Mouse (Mus musculus): ENCODE results near the gene Lmo2. TPM values are rescaled to one million over a fixed set of nuclear protein-coding genes. Genes with fewer than 3 reads are reported as not detected.

Lmo2 gene
- total and polyA plus RNA-seq, 3 experiments: 43.3 to 108 (median 63.6) TPM

DNA sequence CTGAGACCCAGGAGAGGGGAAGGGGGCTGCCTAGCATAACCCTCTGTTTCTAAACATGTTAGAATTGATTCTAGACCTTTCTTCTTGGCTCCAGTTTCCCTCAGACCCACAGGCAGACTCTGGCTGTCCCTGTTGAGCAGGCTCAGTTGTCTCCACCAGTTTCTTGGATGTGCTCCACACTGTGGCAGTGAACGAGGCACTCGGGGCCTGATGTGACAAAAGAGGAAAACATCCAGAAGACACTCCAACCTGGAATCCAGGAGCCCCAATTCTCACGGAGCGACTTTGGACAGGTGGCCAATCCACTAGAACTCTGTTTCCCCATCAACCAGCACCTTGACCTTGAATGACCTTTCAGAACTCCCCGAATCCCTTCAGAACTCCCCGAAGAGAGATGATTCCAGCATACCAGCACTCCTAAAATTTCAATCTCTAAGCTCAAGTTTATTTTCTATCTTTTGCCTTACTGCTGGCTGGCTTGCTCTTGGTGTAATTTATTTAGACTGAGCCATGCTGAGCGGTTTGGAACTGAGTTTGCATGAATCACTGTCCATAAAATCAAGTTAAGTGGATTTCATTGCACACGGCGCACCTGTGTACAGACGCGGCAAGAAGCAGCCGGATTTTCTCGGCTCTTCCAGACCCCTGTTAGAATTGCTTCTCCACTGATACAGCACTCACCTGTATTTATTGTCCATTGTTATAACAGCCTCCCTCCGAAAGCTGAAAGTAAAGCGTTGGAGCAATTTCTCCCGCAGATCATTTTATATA lies 45.1 kb upstream of the Lmo2 start:
- no peak overlapping the region for H3K9ac ChIP-seq (ENCODE audit: insufficient read depth, low read depth)
- in situ Hi-C loops (cut with MboI; ENCODE audit: low pct_ligation_motif_present, low pct_unique_long_range_greater_than_20kb, low sequenced_read_pairs): no loop called here
- peaks cover 0 to 29% of the 10 kb centered on the region in 2 experiments for H3K4me1 ChIP-seq (ENCODE audit: control insufficient read depth in 1 of 2, insufficient read depth in 2 of 2)
- H3K36me3 ChIP-seq (replicated peaks in 1 of 2; ENCODE audit: control insufficient read depth in 1 of 2, insufficient read depth in 1 of 2, low read length in 1 of 2): no peaks in the 10 kb centered on the region
- no peaks in the 10 kb centered on the region for H3K9me3 ChIP-seq (replicated peaks; ENCODE audit: low read length)
- H3K27ac ChIP-seq (ENCODE audit: insufficient read depth, low read depth): no peak overlapping the region
- dilution Hi-C loops (cut with MboI; ENCODE audit: extremely low pct_ligation_motif_present, extremely low pct_unique_long_range_greater_than_20kb, low sequenced_read_pairs): no loop called here
- H3K4me2 ChIP-seq (ENCODE audit: insufficient read depth, low read depth, poor library complexity, severe bottlenecking): no peak overlapping the region
- no peak for DNase-seq (ENCODE audit: extremely low read depth)
- no peaks in the 10 kb centered on the region for H3K79me2 ChIP-seq (replicated peaks; ENCODE audit: control insufficient read depth, extremely low read depth, insufficient read depth, poor library complexity, severe bottlenecking)
- no peak overlapping the region for H3K4me3 ChIP-seq (replicated peaks in 1 of 3; ENCODE audit: low read depth in 2 of 3, low read length in 2 of 3, poor library complexity in 1 of 3)
- TF ChIP-seq RAD21 (IDR thresholded peaks at IDR 0.05; ENCODE audit: low read depth, low read length): no peak
- TF ChIP-seq E2F4 (IDR thresholded peaks at IDR 0.05; ENCODE audit: insufficient replicate concordance, low read depth, low read length): no peak
- TF ChIP-seq CHD2 (IDR thresholded peaks at IDR 0.05; ENCODE audit: low read length): no peak
- TF ChIP-seq CTCF (conservative IDR thresholded peaks at IDR 0.05 in 1 of 2, IDR thresholded peaks at IDR 0.05 in 1 of 2; ENCODE audit: low read depth in 2 of 2, low read length in 2 of 2): no peak
- no peak for TF ChIP-seq ZNF384 (IDR thresholded peaks at IDR 0.05; ENCODE audit: low read depth, low read length)
- TF ChIP-seq NRF1 (IDR thresholded peaks at IDR 0.05; ENCODE audit: low read depth, low read length): no peak
- TF ChIP-seq NELFE (IDR thresholded peaks at IDR 0.05; ENCODE audit: low read depth, low read length): no peak
- TF ChIP-seq POLR2AphosphoS2 (IDR thresholded peaks at IDR 0.05; ENCODE audit: low read depth, low read length): no peak
- no peak for TF ChIP-seq SMC3 (IDR thresholded peaks at IDR 0.05; ENCODE audit: low read depth, low read length)
- TF ChIP-seq IRF4 (IDR thresholded peaks at IDR 0.05; ENCODE audit: low read depth, low read length): no peak
- TF ChIP-seq ZKSCAN1 (IDR thresholded peaks at IDR 0.05; ENCODE audit: borderline replicate concordance, low read depth, low read length): no peak
- no peak for TF ChIP-seq JUN (IDR thresholded peaks at IDR 0.05; ENCODE audit: insufficient read depth, low read depth, low read length)
- no peak for TF ChIP-seq RCOR1 (conservative IDR thresholded peaks at IDR 0.05; ENCODE audit: low read depth, low read length)
- no peak for TF ChIP-seq BHLHE40 (IDR thresholded peaks at IDR 0.05; ENCODE audit: low read depth, low read length)
- H3K27me3 ChIP-seq (replicated peaks): peaks cover 2% of the 10 kb centered on the region

DNA sequence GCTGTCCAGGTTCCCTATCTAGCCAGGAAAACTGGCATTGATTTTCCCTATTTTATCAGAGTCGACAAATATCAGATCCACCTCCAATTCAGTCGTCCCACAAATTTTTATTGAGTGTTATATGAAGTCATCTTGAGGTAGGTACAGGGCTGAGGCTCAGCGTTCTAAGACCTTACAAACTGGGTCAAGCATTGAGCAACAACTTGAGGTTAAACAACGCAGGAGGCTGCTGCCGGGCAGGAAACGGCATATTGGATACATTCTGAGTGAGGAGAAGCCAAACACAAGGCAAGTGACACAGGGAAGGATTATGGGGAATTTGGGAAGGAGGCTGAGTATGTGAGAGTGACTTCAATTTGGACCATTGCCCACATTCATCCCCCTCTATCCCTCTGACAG lies 44.5 kb upstream of the Lmo2 start:
- no peaks in the 10 kb centered on the region for H3K36me3 ChIP-seq (replicated peaks in 1 of 2; ENCODE audit: control insufficient read depth in 1 of 2, insufficient read depth in 1 of 2, low read length in 1 of 2)
- H3K27ac ChIP-seq (ENCODE audit: insufficient read depth, low read depth): no peak overlapping the region
- no peak overlapping the region for H3K9ac ChIP-seq (ENCODE audit: insufficient read depth, low read depth)
- no peak for DNase-seq (ENCODE audit: extremely low read depth)
- no peaks in the 10 kb centered on the region for H3K9me3 ChIP-seq (replicated peaks; ENCODE audit: low read length)
- TF ChIP-seq CHD1 (IDR thresholded peaks at IDR 0.05; ENCODE audit: low read depth, low read length): no peak
- dilution Hi-C loops (cut with MboI; ENCODE audit: extremely low pct_ligation_motif_present, extremely low pct_unique_long_range_greater_than_20kb, low sequenced_read_pairs): no loop called here
- H3K27me3 ChIP-seq (replicated peaks): peaks cover 2% of the 10 kb centered on the region
- peaks cover 4 to 35% of the 10 kb centered on the region in 2 experiments for H3K4me1 ChIP-seq (ENCODE audit: control insufficient read depth in 1 of 2, insufficient read depth in 2 of 2)
- H3K4me3 ChIP-seq (replicated peaks in 1 of 3; ENCODE audit: low read depth in 2 of 3, low read length in 2 of 3, poor library complexity in 1 of 3): no peak overlapping the region
- H3K79me2 ChIP-seq (replicated peaks; ENCODE audit: control insufficient read depth, extremely low read depth, insufficient read depth, poor library complexity, severe bottlenecking): no peaks in the 10 kb centered on the region
- in situ Hi-C loops (cut with MboI; ENCODE audit: low pct_ligation_motif_present, low pct_unique_long_range_greater_than_20kb, low sequenced_read_pairs): no loop called here
- H3K4me2 ChIP-seq (ENCODE audit: insufficient read depth, low read depth, poor library complexity, severe bottlenecking): no peak overlapping the region
